Mouse (Mus musculus) brain, embryonic 14.5 days (tissue): Measurements from ENCODE around the gene Zscan26. TPM values are rescaled to one million over a fixed set of nuclear protein-coding genes. Genes with fewer than 3 reads are reported as not detected.
A peak's percentile ranks its signal among the peaks of the same experiment; 100 is the strongest.
"Not testable (repeated sequence)": the region's sequence is repeated elsewhere in the genome, so short reads cannot be mapped to it uniquely, and the experiment has no call there.

Source experiments
- DNase-seq: peaks from one replicate; pipeline ENCODE4 v3.0.0-alpha.2; 2011; ENCODE audit warnings: low read depth
- CTCF ChIP-seq: fragments of 200-500 bp; IDR thresholded peaks from 2 replicates; pipeline ENCODE4 v1.5.1; 2012; ENCODE audit warnings: inconsistent platforms, mild to moderate bottlenecking, moderate library complexity, borderline replicate concordance; ENCODE audit not compliant: insufficient read depth, insufficient read length; ENCODE audit errors: extremely low read depth
- POLR2A ChIP-seq: fragments of 200-500 bp; IDR thresholded peaks from 2 replicates; pipeline ENCODE4 v1.6.1; 2012; ENCODE audit warnings: mild to moderate bottlenecking, inconsistent platforms, borderline replicate concordance; ENCODE audit not compliant: poor library complexity, insufficient read depth, insufficient read length, severe bottlenecking; ENCODE audit errors: extremely low read depth
- polyA plus RNA-seq: library from polyadenylated mRNA; depleted of rRNA; stranded (reverse); fragments of >200 nt; gene quantifications from 2 replicates; pipeline ENCODE4 v1.2.3, GENCODE M21; 2012; rRNA removed

The Zscan26 gene
- polyA plus RNA-seq = 35.6 and 36.7 TPM in 2 replicates

DNA sequence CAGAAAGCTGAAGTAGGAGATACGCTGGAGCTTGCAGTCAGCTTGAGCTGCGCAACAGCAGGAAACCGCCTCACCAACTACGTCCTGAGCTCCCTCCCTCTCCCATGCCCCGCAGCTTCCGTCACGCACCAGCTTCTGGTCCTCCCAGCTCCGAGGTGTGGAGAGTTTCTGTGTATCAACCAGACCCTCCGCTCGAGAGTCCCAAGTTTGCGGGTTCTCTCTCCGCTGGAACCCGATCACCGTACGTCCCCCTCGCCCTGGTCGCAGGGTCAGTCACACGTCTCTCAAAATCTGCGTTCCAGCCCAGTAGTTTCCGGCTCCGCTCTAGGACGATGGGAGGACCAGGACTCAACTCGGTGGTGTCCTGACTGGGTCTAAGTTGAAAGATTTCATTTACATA, at the start of gene Zscan26:
Gene Zscan26 (minus strand): TSS at position 282 of the 400 bp plus-strand sequence.
- peak; percentile 94 for DNase-seq

DNA sequence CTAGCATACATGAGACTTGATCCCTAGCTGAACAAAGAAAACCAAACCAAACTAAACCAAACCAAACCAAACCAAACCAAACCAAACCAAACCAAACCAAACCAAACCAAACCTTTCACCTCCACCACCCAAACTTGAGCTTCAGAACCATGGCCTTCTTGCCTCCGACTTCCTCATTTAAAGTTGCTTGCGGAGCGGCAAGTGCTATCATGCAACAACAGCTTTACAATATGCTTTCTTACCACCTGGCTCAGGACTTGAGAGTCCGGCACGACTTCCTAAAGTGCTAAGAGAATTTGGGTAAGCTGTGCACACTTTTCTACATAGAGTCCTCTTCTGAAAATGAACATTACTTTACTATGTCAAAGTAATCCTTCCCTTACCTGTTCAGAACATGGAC, 48.8 kb upstream of the Zscan26 start:
- no peak for TF ChIP-seq POLR2A
- no peak for TF ChIP-seq CTCF

More for the DNA sequence above, at the start of gene Zscan26:
- TF ChIP-seq CTCF (no peak), POLR2A (peak; percentile 8; the same call in 1 of the 2 replicates)

DNA sequence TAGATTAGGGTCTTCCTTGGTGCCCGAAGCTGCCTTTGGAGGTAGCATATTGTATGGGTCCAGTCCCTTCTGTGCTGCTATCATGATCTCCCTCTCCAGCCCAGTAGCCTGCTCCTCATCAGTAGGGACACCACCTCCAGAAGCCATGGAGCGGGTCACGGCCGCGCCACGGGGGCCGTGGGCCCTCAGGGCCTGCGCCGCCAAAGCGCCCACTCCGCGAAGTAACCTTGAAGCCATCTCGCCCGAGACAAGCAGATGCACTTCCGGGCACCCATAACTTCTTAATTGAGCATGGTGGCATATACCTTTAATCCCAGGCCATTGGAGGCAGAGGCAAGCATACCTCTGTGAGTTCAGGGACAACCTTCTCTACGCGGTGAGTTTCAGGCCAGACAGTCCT, 47.7 kb upstream of the Zscan26 start, which contains the start of gene Gm11273:
Gene Gm11273 (minus strand): TSS at position 237 of the 400 bp plus-strand sequence.
- not testable (repeated sequence) for DNase-seq

More for the DNA sequence above, 48.8 kb upstream of the Zscan26 start:
- DNase-seq = no peak

DNA sequence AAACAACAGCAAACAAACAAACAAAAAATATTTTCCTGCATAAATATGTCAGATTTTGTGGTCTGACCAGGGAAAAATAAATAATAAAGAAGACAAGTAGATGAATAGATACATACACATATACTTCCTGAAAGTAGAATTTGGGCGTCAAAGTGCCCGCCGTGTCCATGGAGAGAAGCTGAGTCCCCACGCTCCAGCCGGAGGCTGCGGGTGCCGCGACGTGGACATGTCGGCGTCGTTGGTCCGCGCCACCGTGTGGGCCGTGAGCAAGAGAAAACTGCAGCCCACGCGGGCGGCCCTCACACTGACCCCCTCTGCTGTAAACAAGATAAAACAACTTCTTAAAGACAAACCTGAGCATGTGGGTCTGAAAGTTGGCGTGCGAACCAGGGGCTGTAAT, 41.5 kb upstream of the Zscan26 start, which contains the start of gene AK157302:
Gene AK157302 (plus strand): TSS at position 144 of the 400 bp plus-strand sequence.
- TF ChIP-seq CTCF (no peak), POLR2A (no peak)
- DNase-seq = no peak

DNA sequence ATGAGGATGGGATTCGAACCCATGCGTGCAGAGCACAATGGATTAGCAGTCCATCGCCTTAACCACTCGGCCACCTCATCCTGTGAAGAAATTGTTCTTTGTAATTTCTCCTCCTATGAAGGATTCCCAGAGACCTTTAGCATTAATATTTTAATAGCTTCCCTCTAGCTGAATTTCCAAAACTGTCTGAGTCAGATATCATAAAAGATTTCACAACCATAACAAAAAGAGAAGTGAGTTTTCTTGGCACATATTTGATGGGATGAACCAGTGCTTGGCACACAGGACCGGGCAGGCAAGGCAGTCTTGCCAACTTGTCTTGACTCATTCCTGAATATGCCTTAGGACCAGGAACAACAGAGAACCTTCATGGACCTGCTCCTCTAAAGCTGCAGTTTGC, 39.3 kb upstream of the Zscan26 start:
- TF ChIP-seq CTCF = no peak
- no peak for TF ChIP-seq POLR2A
- no peak for DNase-seq

DNA sequence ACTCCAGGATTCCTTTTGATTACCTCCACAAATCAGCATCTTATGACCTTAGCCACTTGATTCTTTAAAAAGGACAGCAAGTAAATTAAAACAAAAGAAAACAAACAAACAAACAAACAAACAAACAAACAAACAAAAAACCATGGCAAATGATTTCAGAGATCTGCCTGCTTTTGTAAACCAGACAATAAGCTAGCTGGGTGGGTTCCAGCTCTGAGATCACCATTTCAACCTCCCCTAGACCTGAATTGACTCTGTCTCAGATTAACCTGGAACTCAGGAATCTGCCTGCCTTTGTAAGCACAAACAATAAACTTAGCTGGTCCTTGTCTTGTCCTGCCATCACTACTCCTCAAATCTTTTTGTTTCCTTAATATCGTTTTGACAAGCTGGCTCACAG, 33.4 kb upstream of the Zscan26 start:
- TF ChIP-seq POLR2A (no peak), CTCF (no peak)
- DNase-seq = no peak

DNA sequence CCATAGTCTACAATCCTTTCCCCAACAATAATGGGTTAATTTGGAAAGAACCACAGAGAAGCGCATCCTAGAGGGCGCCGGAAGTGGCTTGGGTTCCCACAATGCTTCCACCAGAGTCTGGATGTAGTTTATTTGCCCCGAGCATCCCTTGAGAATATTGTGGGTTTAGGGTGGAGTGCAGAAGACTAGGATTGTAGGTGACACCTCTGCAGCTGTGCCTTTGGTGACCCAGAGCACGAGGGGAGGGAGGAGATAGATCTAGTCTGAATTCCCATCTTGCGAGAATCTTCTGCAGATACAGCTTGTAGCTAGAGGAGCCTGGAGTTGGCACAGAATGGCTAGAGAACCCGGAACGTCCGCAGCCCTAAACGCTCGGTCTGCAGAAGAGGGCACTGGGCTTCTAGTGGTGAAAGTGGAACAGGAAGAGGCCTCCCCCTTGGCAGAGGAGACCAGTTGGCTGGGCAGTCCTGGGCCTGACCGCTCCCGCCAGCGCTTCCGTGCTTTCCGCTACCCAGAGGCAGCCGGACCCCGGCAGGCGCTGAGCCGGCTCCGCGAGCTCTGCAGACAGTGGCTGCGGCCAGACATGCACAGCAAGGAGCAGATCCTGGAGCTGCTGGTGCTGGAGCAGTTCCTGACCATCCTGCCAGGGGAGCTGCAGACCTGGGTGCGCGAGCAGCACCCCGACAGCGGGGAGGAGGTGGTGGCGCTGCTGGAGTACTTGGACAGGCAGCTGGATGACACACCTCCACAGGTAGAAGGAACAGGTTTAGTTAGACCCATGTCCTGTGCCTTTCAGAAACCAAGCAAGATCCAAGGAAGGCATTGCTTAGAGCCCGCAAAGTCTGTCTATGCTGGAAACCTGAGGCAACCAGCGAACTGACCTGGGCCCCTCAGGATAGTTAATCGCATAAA, 25.5 kb upstream of the Zscan26 start, which contains the start of the genes Zkscan4 and Gm10065:
Gene Zkscan4 (plus strand): TSS at position 149 of the 912 bp plus-strand sequence.
Gene Gm10065 (minus strand): TSS at position 683 of the 912 bp plus-strand sequence.
- peak; percentile 93 for DNase-seq
- peak; percentile 5; the same call in 1 of the 2 replicates for TF ChIP-seq POLR2A

DNA sequence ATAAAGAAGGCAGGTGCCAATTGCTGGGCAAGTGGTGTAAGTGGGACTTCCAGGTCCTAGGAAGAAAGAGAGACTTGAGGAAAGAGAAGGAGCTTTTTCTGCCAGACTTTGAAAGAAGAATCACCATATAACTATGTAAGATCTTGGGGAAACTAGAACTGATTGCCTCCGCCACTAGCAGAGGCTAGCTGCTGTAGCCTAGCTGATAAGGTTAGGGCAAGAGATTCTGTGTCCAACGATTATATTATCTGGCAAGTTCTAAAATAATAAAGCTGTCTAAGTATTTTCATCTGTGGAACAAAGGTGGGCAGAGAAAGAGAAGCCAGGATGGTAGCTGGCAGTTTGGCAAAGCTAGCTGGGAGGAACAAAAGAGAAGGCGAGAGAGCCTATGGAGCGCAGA, 18.9 kb upstream of the Zscan26 start:
- TF ChIP-seq POLR2A (no peak), CTCF (no peak)
- DNase-seq = peak; percentile 6

DNA sequence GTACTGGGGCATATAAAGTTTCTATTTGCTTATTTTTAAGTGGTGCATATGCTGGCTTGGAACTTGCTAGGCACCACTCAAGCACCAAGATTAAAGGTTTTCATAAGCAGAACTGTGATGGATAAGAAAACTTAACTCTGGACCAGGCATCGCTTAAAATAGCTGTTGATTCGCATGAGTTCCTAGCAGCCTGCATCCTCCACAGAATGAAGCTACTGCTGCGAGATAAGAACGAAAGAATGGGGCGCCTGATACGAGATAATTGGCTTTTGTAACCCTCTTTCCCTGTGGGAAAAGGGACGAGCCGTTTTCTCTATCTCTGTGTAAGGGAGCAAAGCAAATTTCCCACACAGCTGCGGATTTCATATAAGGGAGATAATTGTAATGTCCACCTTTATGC, 15.6 kb upstream of the Zscan26 start:
- peak; percentile 12 for DNase-seq
- TF ChIP-seq CTCF (no peak), POLR2A (no peak)

DNA sequence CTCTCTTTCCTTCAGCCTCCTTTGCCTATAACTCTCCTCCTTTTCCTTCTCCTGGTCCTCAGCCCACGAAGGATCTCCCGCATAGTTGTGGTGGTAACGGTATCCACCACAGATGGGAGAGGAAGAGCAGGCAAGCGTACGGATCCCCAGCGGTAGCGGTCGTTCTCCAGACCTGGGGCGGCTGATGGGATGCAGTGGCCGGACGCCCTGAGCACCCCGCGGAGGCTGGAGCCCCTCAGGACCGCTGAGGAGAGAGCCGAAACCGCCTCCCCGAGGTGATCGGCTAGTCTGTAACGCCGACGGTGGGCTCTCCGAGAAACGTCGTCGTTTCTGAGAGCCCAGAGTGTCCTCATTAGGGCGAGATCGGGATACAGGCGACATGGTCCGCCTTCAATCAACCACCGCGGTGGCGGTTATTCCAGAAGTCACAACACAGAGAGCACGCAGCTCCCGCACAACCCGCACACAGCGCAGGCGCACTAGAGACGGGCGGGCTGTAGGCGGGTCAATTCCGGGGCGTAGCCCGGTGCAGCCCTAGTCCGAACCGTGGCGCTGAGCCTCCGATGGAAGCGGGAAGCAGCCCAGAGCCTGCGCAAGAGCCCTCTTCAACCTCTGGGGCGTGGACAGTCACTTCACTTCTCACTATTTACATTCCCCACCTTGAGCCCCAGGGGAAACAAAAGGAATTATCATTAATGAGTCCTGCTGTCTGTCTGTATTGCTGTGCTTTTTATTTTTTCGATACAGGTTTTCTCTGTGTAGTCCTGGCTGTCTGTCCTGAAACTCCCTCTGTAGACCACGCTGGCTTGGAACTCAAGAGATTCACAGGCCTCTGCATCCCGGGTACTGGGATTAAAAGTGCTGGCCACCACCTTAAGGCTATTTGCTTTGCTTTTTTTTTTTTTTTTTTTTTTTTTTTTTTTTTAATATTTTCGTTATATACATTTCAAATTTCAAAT, 14.8 kb upstream of the Zscan26 start, which contains the start of gene Nkapl:
Gene Nkapl (minus strand): TSS at position 449 of the 959 bp plus-strand sequence.
- DNase-seq = peak; percentile 93
- TF ChIP-seq CTCF = no peak
- TF ChIP-seq POLR2A = peak; percentile 69; the same call in 1 of the 2 replicates

DNA sequence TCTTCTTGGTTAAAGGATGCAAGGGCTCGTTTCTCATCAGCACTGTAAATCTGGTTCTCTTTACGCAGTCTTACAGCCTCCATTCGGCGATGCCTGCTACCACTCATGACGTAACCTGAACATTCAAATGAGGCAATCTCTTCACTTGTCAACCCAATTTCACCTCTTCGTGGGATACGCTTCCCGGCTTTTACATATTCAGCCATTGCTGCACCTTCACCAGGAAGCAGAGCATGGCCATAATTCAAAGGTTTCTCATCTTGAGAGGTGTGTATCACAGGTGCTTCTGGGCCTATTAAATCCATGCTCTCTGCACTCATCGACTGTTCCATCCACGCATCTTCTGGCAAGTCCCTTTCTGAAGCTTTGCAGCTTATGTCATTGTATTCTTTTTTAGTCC, 13.8 kb upstream of the Zscan26 start:
- no peak for DNase-seq

DNA sequence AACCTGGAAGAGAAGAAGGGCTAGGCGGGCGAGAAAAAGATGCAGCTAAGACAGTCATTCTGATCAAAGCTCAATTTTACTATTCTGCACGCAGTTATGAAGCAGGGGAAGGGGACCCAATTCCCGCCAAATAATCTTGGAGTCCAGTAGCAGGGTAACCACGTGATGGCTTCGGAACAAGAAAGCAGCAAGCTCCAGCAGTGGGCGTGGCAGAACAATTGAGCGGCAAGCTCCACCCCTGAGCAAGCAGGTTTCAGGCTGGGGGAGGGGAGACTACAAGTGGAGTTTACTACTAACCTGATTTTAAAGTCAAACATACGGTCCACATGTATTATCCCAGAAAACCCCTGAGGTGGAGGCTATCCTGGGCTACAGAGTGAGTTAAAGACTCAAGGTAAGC, 9.0 kb upstream of the Zscan26 start:
- not testable (repeated sequence) for DNase-seq

More for the DNA sequence above, 13.8 kb upstream of the Zscan26 start:
- no peak for TF ChIP-seq POLR2A
- no peak for TF ChIP-seq CTCF
